Mouse (Mus musculus) G1E (cell line): Measurements from ENCODE around the gene Akain1. TPM values are rescaled to one million over a fixed set of nuclear protein-coding genes. Genes with fewer than 3 reads are reported as not detected.
A peak's percentile ranks its signal among the peaks of the same experiment; 100 is the strongest.

Experiments used
- ATAC-seq: 2 replicates; pipeline ENCODE4 v1.8.0; 2016; ENCODE audit warnings: mild to moderate bottlenecking; ENCODE audit not compliant: insufficient number of reproducible peaks, poor library complexity, low FRiP score, severe bottlenecking; ENCODE audit errors: extremely low read depth
- DNase-seq: peaks from one replicate; pipeline ENCODE4 v3.0.0; 2012; ENCODE audit warnings: low spot score
- H3K27me3 ChIP-seq: 2 replicates; pipeline ENCODE4 v1.6.1; 2012; ENCODE audit warnings: mild to moderate bottlenecking, low read length, inconsistent platforms; ENCODE audit not compliant: insufficient read depth
- H3K36me3 ChIP-seq: replicated peaks from 2 replicates; pipeline ENCODE3; 2012; ENCODE audit warnings: mild to moderate bottlenecking, inconsistent platforms
- H3K4me1 ChIP-seq: 2 replicates; pipeline ENCODE4 v1.6.1; 2012; ENCODE audit warnings: low read depth, low read length, inconsistent platforms, mixed read lengths; ENCODE audit not compliant: insufficient read depth
- H3K4me3 ChIP-seq: 2 replicates; pipeline ENCODE4 v1.5.1; 2012; ENCODE audit warnings: low read depth, mild to moderate bottlenecking, inconsistent platforms, low read length, moderate library complexity, mixed read lengths
- H3K9me3 ChIP-seq: replicated peaks from 2 replicates; pipeline ENCODE4 v1.6.1; 2012; ENCODE audit warnings: inconsistent platforms
- CTCF ChIP-seq: IDR thresholded peaks from 2 replicates; pipeline ENCODE4 v1.5.1; 2012; ENCODE audit warnings: low read depth, low read length, inconsistent platforms, mixed read lengths
- GATA1 ChIP-seq: IDR thresholded peaks from 2 replicates; pipeline ENCODE4 v1.6.1; 2012; ENCODE audit warnings: borderline replicate concordance, low read length, inconsistent platforms, mixed read lengths
- GATA2 ChIP-seq: IDR thresholded peaks from 2 replicates; pipeline ENCODE4 v1.6.1; 2012; ENCODE audit warnings: low read depth, low read length, inconsistent platforms, borderline replicate concordance
- POLR2AphosphoS5 ChIP-seq: IDR thresholded peaks from 2 replicates; pipeline ENCODE4 v1.6.1; 2012; ENCODE audit warnings: low read depth, low read length, inconsistent platforms; ENCODE audit not compliant: insufficient replicate concordance
- TAL1 ChIP-seq: conservative IDR thresholded peaks from 2 replicates; pipeline ENCODE4 v1.6.1; 2012; ENCODE audit warnings: low read depth, low read length, inconsistent platforms, mixed read lengths
- polyA plus RNA-seq: library from polyadenylated mRNA; stranded (reverse); fragments of >175 nt; gene quantifications from 2 replicates; pipeline ENCODE4 v1.2.3, GENCODE M21; 2012
- total RNA-seq, 2 experiments: library from RNA; stranded (forward) in 1 of 2; stranded (reverse) in 1 of 2; fragments of 200-1000 nt in 1 of 2; fragments of >200 nt in 1 of 2; fragmentation: Nextera tagmentation in 1 of 2; gene quantifications; 2 replicates each; pipeline ENCODE4 v1.2.3; 2014 to 2017

Gene Akain1
- total RNA-seq (2014; fragmentation: Nextera tagmentation) (not detected in 2 replicates), total RNA-seq (2017) (0.12 and 0.16 TPM in 2 replicates), polyA plus RNA-seq (not detected in 2 replicates)

GRCm38 (mm10) chr17:69438990-69439491 lies at the start of gene Akain1:
Akain1 (plus strand) TSS chr17:69439326.
- DNase-seq (no peak), ATAC-seq (no peak)
- TF ChIP-seq TAL1 (no peak), CTCF (no peak), POLR2AphosphoS5 (no peak), GATA2 (no peak), GATA1 (no peak)
- Histone ChIP-seq H3K4me1 (no peaks in the 10 kb centered on the region), H3K27me3 (no peaks in the 10 kb centered on the region), H3K36me3 (no peaks in the 10 kb centered on the region), H3K4me3 (no peak within 1 kb of the TSS), H3K9me3 (peaks cover 25% of the 10 kb centered on the region)

GRCm38 (mm10) chr17:69396147-69397033 lies 42.7 kb upstream of the Akain1 start:
- H3K4me1 ChIP-seq, result peaks cover 28% of the 10 kb centered on the region
- H3K9me3 ChIP-seq, result no peaks in the 10 kb centered on the region
- ATAC-seq, result no peak
- no peaks in the 10 kb centered on the region; the same call in 1 of the 2 replicates for H3K27me3 ChIP-seq
- TF ChIP-seq GATA1 (no peak), GATA2 (no peak), CTCF (no peak), POLR2AphosphoS5 (no peak), TAL1 (no peak)
- H3K4me3 ChIP-seq, result peak overlapping the region; percentile 52; the same call in 1 of the 2 replicates
- peaks cover 7% of the 10 kb centered on the region for H3K36me3 ChIP-seq
- no peak for DNase-seq

GRCm38 (mm10) chr17:69397163-69397562 lies 42.0 kb upstream of the Akain1 start:
- H3K4me1 ChIP-seq, result peaks cover 32% of the 10 kb centered on the region
- no peak for ATAC-seq
- H3K4me3 ChIP-seq, result no peak overlapping the region
- peaks cover 3% of the 10 kb centered on the region for H3K36me3 ChIP-seq
- H3K9me3 ChIP-seq, result no peaks in the 10 kb centered on the region
- DNase-seq, result no peak
- H3K27me3 ChIP-seq, result no peaks in the 10 kb centered on the region; the same call in 1 of the 2 replicates
- TF ChIP-seq GATA1 (no peak), TAL1 (no peak), POLR2AphosphoS5 (no peak), GATA2 (no peak)

- no peak for ATAC-seq
- Histone ChIP-seq H3K4me3 (no peak overlapping the region), H3K36me3 (no peaks in the 10 kb centered on the region), H3K9me3 (no peaks in the 10 kb centered on the region), H3K27me3 (no peaks in the 10 kb centered on the region; the same call in 1 of the 2 replicates), H3K4me1 (peaks cover 32% of the 10 kb centered on the region)
- no peak for DNase-seq
- TF ChIP-seq TAL1 (no peak), CTCF (no peak), GATA1 (no peak)
These were observed 41.0 kb upstream of the Akain1 start for GRCm38 (mm10) chr17:69398092-69398491.

- DNase-seq (no peak), ATAC-seq (peak; percentile 46)
- Histone ChIP-seq H3K4me3 (no peak overlapping the region), H3K9me3 (no peaks in the 10 kb centered on the region), H3K36me3 (no peaks in the 10 kb centered on the region), H3K4me1 (peaks cover 24% of the 10 kb centered on the region), H3K27me3 (no peaks in the 10 kb centered on the region; the same call in 1 of the 2 replicates)
- TF ChIP-seq CTCF, result no peak
- no peak for TF ChIP-seq TAL1
- no peak for TF ChIP-seq GATA1
- no peak for TF ChIP-seq GATA2
- no peak for TF ChIP-seq POLR2AphosphoS5
These were observed 38.0 kb upstream of the Akain1 start for GRCm38 (mm10) chr17:69401146-69401545.

GRCm38 (mm10) chr17:69416163-69416562 lies 23.0 kb upstream of the Akain1 start:
- H3K36me3 ChIP-seq, result peaks cover 5% of the 10 kb centered on the region
- H3K4me1 ChIP-seq, result peaks cover 13% of the 10 kb centered on the region; the same call in 1 of the 2 replicates
- DNase-seq (no peak), ATAC-seq (no peak)
- H3K4me3 ChIP-seq, result peak overlapping the region; percentile 91
- TF ChIP-seq POLR2AphosphoS5, result no peak
- TF ChIP-seq GATA1, result no peak
- TF ChIP-seq GATA2, result no peak
- TF ChIP-seq CTCF, result no peak
- H3K9me3 ChIP-seq, result no peaks in the 10 kb centered on the region
- H3K27me3 ChIP-seq, result no peaks in the 10 kb centered on the region
